Comparison of ENCODE assay signal across 20 mouse cellular contexts in the genomic region with DNA sequence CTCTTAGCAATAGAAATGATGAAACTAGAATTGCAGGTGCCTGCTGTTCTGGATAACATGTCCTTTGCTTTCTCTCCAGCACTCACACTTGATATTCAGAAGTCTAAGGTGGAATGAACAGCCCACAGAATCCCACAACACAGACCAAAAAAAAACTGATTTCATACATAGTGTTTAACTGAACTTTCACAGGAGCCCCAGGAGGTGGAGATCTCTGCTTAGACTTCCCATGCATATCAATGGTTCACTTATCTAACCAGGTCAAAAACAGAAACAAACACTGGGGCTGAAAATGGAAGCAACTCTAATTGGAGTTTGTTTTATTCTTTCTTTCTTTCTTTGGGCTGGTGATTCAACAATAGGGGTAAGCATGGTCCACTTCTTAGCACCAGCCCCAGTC.
"Had no signal": no experiment of that assay in that cellular context is flagged by ENCODE, and none has a peak within 500 bp of the region (broad histone marks: within the 10 kb centered on the region; RNA-seq: fewer than 3 reads in every experiment).

No protein-coding gene starts in this region.

- H3K9me3 ChIP-seq: limb, embryonic 12.5 days; limb, embryonic 15.5 days; lung, embryonic 15.5 days; neural tube, embryonic 12.5 days; neural tube, embryonic 15.5 days had no signal

- H3K27me3 ChIP-seq: limb, embryonic 12.5 days; limb, embryonic 15.5 days; lung, embryonic 15.5 days; neural tube, embryonic 12.5 days; neural tube, embryonic 15.5 days had no signal

- H3K4me3 ChIP-seq: limb, embryonic 12.5 days; limb, embryonic 15.5 days; lung, embryonic 15.5 days; neural tube, embryonic 12.5 days; neural tube, embryonic 15.5 days had no signal

- H3K9ac ChIP-seq: limb, embryonic 12.5 days; limb, embryonic 15.5 days; liver, embryonic 14.5 days; liver, postnatal 0 days; lung, embryonic 15.5 days; neural tube, embryonic 12.5 days; neural tube, embryonic 15.5 days had no signal

- DNase-seq: kidney, adult 11 months; kidney, adult 9 months; kidney, postnatal 25 days; left cerebral cortex, postnatal 4 days; liver, postnatal 0 days; lung, postnatal 14 days; lung, postnatal 4 days; midbrain, embryonic 14.5 days; right cerebral cortex, adult 18-20 months; right cerebral cortex, postnatal 14 days; right cerebral cortex, postnatal 4 days; thymus, postnatal 25 days had no signal

- H3K36me3 ChIP-seq: limb, embryonic 12.5 days; limb, embryonic 15.5 days; lung, embryonic 15.5 days; neural tube, embryonic 12.5 days; neural tube, embryonic 15.5 days had no signal

- H3K27ac ChIP-seq: limb, embryonic 12.5 days; limb, embryonic 15.5 days; liver, embryonic 14.5 days; lung, embryonic 15.5 days; neural tube, embryonic 12.5 days; neural tube, embryonic 15.5 days had no signal

- ATAC-seq: inflammation-experienced regulatory T-cells, adult 6 months; liver, postnatal 0 days had no signal

- H3K4me2 ChIP-seq: limb, embryonic 12.5 days; limb, embryonic 15.5 days; liver, embryonic 11.5 days; lung, embryonic 15.5 days; neural tube, embryonic 12.5 days; neural tube, embryonic 15.5 days had no signal

- H3K4me1 ChIP-seq: limb, embryonic 12.5 days; limb, embryonic 15.5 days; lung, embryonic 15.5 days; neural tube, embryonic 12.5 days; neural tube, embryonic 15.5 days had no signal
